Mouse (Mus musculus): ENCODE data around the gene Khdc3.

DNA sequence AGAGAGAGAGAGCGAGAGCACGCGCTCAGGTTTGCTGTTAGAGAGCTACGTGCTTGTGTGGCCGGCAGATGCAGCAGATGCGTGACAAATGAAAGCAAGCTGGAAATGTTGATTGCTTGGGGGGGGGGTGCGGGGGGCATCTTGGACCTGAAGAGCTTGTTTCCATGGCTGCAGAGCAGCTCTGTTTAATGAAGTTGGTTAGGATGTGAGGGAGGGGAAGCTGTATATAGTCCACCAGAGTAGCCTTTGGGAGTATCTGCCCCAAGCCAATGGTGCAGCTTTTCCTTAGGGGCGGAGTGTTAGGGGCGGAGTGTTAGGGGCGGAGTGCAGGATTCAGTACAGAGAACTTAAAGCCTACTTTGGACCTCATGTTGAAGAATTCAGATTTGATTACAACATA is 34.5 kb upstream of the Khdc3 start:
- no peak for TF ChIP-seq POLR2A (IDR thresholded peaks at IDR 0.05; ENCODE audit: control insufficient read depth, extremely low read depth, insufficient read depth, low read length, poor library complexity)
- TF ChIP-seq CTCF (IDR thresholded peaks at IDR 0.05; ENCODE audit: borderline replicate concordance, control insufficient read depth, extremely low read depth, insufficient read depth, low read length, poor library complexity): no peak
